Mouse (Mus musculus): Measurements from ENCODE around the gene Nhlrc3.

Nhlrc3 gene

DNA sequence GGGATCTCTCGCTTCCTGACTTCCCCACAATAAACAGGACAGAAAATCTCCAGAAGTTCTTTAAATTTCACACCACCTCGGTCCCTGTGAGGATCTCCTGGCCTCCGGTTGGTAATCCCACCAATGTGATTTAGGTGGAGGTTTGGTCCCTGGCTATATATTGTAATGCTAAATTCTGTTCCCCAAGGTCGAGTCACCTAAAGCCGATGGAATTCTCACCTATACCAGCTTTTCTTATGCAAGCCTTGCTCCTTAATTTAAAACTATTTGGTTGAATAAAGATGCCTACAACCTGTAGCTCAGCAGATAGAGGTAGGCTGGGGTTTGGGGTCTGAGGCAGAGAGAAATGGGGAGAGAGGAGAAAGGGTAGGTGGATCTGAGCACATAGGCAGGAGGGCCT is 5.4 kb downstream of the Nhlrc3 start:
- in situ Hi-C loops (cut with MboI, MseI), result loop anchor here (5.0 to 25.0 kb wide), 3 partner anchors 430 to 1103 kb away; no protein-coding TSS in a partner anchor

GRCm38 (mm10) chr3:53454984-53455383 is 8.1 kb downstream of the Nhlrc3 start:
- in situ Hi-C loops (cut with MboI, MseI), result loop anchor here (5.0 to 25.0 kb wide), 3 partner anchors 428 to 1100 kb away; no protein-coding TSS in a partner anchor

DNA sequence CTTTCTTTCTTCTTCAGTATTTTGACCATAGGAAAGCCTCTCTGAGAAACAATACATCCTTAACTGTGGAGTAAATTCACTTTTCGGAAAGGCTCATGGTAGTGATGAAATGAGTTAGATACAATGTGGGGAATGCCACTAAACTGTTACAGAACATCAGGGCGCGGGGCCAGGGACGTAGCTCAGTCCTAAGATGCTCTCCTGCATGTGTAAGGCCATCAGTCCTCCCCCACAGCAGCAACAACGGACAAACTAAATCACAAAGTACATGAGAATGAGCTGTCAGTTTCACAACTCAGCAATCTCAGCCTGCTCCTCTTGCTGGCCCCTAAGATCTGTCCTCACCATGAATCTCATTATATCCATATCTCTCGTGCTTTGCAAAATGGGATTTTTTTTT is 8.6 kb downstream of the Nhlrc3 start:
- in situ Hi-C loops (cut with MboI, MseI), result loop anchor here (10.0 to 25.0 kb wide), 2 partner anchors 592 to 1100 kb away; no protein-coding TSS in a partner anchor

DNA sequence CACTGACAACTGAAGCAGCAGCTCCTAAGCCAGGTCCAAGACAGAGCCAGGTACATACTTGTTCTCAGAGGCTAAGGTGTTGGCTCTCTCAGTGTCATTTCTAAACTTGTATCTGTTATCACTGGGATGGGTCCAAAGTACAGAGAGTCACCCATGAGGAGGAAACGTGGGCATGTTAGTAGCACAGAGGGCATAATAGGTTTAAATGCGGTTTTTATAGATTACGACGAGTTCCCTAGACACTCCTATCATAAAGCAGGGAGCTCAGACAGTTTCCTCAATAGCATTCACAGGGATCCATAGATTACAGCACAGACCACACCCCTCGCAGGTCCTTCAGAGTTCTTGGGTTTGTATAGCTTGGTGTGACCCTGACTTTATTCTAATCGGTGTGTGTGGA is 9.1 kb downstream of the Nhlrc3 start:
- in situ Hi-C loops (cut with MboI, MseI), result loop anchor here (10.0 to 25.0 kb wide), 2 partner anchors 592 to 1099 kb away; no protein-coding TSS in a partner anchor

- in situ Hi-C loops (cut with MboI, MseI), result loop anchor here (10.0 to 25.0 kb wide), 2 partner anchors 591 to 1099 kb away; no protein-coding TSS in a partner anchor
These were observed 9.8 kb downstream of the Nhlrc3 start for GRCm38 (mm10) chr3:53453346-53453745.

DNA sequence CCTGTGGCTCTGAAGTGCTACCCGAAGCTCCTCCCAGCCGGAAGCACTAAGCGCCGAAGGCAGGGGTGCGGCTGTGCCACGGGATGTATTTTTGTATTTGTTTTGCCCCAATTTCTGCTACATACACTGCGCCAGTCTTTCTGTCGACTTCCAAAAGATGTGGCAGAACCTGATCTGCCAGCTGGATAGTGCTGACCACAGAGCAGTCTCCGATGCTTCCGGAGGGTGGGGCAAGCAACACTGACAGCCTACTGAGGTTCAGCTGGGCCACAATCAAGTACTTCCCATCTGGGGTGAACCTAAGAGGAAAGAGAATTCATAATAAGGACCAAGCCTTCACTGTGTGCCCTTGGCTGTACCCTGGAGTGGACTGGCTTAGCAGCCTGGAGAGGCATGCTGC is 10.8 kb downstream of the Nhlrc3 start:
- in situ Hi-C loops (cut with MboI, MseI), result loop anchor here (10.0 to 25.0 kb wide), 2 partner anchors 590 to 1098 kb away; no protein-coding TSS in a partner anchor

DNA sequence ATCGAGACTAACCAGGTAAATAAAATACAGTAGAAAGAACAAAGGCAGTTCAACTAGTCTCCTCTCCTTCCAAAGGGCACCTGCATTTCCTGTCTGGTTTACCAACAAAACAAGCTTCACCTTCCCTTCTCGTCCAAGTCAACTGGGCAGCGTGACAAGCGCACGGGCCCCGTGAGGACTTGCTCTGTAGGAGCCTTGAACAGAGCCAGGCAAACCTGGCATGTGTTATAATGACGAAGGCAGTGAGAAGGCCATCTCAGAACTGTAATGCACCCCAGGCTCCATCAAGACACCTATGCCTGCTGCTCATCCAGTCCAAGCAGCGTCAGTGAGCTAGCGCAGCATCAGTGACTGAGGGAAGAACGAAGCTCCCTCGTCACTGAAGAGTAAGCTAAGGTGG is 12.5 kb downstream of the Nhlrc3 start:
- in situ Hi-C loops (cut with MboI, MseI), result loop anchor here (10.0 to 25.0 kb wide), 2 partner anchors 588 to 1096 kb away; no protein-coding TSS in a partner anchor

DNA sequence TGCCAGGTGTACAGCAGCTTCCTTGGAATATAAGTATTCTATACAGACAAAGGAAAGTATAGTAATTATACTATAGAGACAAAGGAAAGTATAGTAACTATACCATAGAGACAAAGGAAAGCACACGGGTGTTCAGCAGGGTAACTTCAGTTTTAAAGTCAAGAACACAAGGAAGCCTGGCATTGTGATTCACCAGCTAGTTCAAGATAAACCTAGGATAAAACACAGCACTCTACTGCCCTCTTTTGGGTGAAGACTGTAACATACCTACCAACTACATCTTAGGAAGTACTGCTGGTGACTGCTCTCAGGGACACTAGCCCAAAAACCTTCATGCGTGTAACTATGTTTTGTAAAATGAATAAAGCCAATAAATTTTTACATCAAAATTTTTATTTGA is 14.9 kb downstream of the Nhlrc3 start:
- in situ Hi-C loops (cut with MboI, MseI), result no loop called here

GRCm38 (mm10) chr3:53446801-53447200 is 16.3 kb downstream of the Nhlrc3 start:
- in situ Hi-C loops (cut with MboI, MseI), result no loop called here

DNA sequence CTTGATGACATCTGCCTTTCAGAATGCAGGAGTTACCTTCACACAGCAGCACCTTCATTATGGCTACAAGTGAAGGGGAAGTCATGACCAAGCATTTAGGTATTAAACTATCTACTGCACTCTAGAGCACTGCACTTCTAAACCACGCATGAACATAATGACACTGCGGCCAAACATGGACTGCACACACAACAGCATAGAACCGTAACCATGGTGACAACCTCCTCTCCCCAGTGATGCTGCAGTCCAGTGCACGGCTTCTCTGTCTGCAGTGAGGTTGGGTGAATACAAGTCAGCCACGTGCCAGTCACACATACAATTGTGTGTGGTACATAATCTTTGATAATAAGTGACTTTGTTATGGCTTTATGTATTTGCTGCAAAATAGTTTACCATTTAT is 17.6 kb downstream of the Nhlrc3 start:
- in situ Hi-C loops (cut with MboI, MseI), result no loop called here

DNA sequence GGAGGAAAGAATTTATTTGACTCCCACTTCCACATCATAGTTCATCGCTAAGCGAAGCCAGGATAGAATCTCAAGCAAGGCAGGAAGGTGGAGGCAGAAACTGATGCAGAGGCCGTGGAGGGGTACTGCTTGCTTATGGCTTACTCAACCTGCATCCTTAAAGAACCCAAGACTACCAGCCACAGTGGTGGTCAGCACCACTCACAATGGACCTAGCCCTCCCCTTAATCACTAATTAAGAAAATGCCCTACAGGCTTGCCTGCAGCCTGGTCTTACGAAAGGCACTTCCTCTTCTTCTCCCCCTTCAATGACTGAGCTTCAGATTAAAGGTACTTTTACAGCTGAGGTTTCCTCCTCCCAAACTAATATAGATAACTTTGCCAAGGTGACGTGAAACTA is 26.6 kb downstream of the Nhlrc3 start:
- in situ Hi-C loops (cut with MboI, MseI), result no loop called here

DNA sequence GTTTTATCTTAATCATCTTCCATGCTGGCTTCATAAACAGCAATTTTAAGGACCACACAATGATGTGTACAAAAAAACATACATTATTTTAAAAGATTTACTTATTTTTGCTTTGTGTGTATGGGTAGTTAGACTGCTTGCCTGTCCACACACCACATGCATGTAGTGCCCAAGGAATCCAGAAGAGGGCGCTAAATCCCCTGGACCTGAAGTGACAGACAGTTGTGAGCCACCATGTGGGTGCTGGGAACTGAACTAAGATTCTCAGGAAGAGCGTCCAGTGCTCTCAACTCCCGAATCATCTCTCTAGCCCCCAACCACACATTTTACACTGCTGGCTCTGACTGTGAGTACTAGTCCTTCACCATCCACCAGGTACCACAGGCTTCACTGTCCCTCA is 28.5 kb downstream of the Nhlrc3 start:
- in situ Hi-C loops (cut with MboI, MseI), result no loop called here

- in situ Hi-C loops (cut with MboI, MseI), result no loop called here
These were observed 39.6 kb downstream of the Nhlrc3 start for GRCm38 (mm10) chr3:53423576-53423975.

- in situ Hi-C loops (cut with MboI, MseI), result no loop called here
These were observed 40.4 kb downstream of the Nhlrc3 start for GRCm38 (mm10) chr3:53422691-53423090.

- in situ Hi-C loops (cut with MboI, MseI), result no loop called here
These were observed 41.5 kb downstream of the Nhlrc3 start for GRCm38 (mm10) chr3:53421656-53422055.

DNA sequence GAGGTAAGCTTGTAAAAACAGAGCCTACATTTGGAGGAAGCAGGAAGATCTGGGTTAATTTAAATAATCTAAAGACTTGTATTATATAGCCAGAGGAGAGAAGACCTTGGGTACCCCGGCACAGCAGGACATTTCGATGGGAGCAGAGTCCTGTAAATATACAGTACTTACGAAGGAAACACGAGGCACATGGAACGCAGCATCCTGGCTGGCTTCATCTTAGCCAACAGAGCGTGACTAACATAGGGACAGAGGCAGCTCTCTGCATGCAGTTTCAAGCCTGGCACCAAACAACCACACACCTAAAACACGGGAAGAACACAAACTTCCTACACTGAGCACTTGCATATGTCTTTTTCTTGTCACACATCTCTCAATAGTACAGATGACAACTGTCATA is 45.4 kb downstream of the Nhlrc3 start:
- in situ Hi-C loops (cut with MboI, MseI), result no loop called here

- in situ Hi-C loops (cut with MboI, MseI), result no loop called here
These were observed 47.1 kb downstream of the Nhlrc3 start for GRCm38 (mm10) chr3:53416036-53416506.

DNA sequence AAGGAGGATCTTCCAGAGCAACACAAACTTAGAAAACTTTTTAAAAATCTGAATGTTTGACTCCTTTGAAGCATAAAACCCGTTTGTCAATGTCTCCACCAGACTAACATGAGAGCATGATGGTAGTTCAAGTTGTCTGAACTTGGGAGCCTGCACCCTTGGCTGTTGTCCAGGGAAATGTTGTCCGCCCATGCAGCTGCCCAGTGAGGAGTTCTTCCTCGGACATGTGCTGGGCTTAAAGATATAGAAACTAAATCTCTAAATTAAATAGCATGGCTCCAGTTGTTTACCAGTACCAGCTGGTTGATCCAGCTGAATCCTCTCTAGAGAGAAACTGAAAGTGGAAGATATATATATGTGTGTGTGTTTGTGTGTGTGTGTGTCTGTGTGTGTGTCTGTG is 49.2 kb downstream of the Nhlrc3 start:
- in situ Hi-C loops (cut with MboI, MseI), result no loop called here

DNA sequence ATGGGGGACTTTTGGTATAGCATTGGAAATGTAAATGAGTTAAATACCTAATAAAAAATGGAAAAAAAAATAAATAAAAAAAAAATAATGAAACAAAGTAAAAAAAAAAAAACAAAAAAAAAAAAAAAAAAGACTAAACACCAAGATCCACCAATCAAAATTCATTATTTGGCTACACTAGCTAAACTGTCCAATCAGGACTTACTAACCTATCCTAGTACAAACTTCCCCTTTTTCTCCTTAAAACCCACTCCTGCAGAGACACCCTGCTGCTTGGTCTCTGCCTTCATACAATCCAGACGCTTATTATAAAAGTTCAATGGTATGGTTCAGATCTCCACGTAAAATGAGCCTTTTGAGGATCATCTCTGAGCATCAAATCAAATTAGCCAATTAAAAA is 49.7 kb downstream of the Nhlrc3 start:
- in situ Hi-C loops (cut with MboI, MseI), result no loop called here

- in situ Hi-C loops (cut with MboI, MseI), result no loop called here
These were observed 50.9 kb downstream of the Nhlrc3 start for GRCm38 (mm10) chr3:53412259-53412658.

DNA sequence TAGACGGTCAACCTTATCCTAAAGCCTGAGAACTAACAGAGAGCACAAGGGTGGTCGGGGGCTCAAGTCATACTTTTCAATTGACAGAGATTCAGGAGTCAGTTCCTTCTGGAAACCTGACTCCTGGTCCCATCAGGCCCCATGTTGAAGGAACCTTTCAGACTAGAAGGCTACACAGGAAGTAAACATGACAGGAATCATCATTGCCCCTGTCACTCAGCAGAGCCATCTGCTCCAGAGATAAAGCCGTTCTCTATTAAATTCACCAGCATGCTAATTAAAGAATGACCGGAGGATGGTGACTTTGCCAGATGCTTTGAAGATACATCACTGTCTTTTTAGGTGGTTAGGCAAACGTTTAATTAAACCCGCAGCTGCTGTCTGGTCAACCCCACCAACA is 53.1 kb downstream of the Nhlrc3 start:
- in situ Hi-C loops (cut with MboI, MseI), result no loop called here

GRCm38 (mm10) chr3:53407145-53407544 is 56.0 kb downstream of the Nhlrc3 start:
- in situ Hi-C loops (cut with MboI, MseI), result no loop called here
